In genomic region chr9:60518216-60518615, GRCm38 (mm10) we compare ENCODE assay signal across 8 mouse cellular contexts. TPM values are rescaled to one million over a fixed set of nuclear protein-coding genes. Genes with fewer than 3 reads are reported as not detected.
DNase-seq lines count a peak whose midpoint lies in the region.

No protein-coding gene starts in this region.

- DNase-seq in embryo, embryonic 10.5 days (ENCODE audit: low spot score): peak; percentile 56
- no peak for DNase-seq in embryo, embryonic 10 days (ENCODE audit: low spot score)
- peak; percentile 77 for DNase-seq in retina, postnatal 1 day
- DNase-seq in retina, embryonic 14.5 days (ENCODE audit: low spot score): no peak
- peak; percentile 54 for DNase-seq in kidney, postnatal 14 days
- no peak for DNase-seq in spleen, postnatal 36 days (ENCODE audit: low spot score in 2 of 2)
- no peak for DNase-seq in thymus, postnatal 36 days
- DNase-seq in gastrocnemius, postnatal 4 days (ENCODE audit: low spot score in 2 of 2): no peak

RNA-seq across cellular contexts. Expression of gene Thsd4, which starts 3.6 kb away (rescaled TPM):
- 10 to 100 TPM; 23.5 to 27.4 TPM for total RNA-seq in gastrocnemius, postnatal 4 days (2021)

Comparison
In these comparisons a context has a peak if more than half of its experiments do, and no peak if none do; other contexts are left out.
1. DNase-seq: peak in embryo, embryonic 10.5 days (single experiment), retina, postnatal 1 day (single experiment) and kidney, postnatal 14 days (single experiment); none in embryo, embryonic 10 days (single experiment), retina, embryonic 14.5 days (single experiment), spleen, postnatal 36 days (0 of 2), thymus, postnatal 36 days (0 of 2) and gastrocnemius, postnatal 4 days (0 of 2).